Comparison of ENCODE assay signal across 17 mouse cellular contexts in genomic region chr3:85786501-85786900, GRCm38 (mm10). TPM values are rescaled to one million over a fixed set of nuclear protein-coding genes. Genes with fewer than 3 reads are reported as not detected.
DNase-seq lines count a peak whose midpoint lies in the region; TF ChIP-seq lines count a peak whose summit lies in the region.
"Had no signal": no experiment of that assay in that cellular context is flagged by ENCODE, and none has a peak within 500 bp of the region (broad histone marks: within the 10 kb centered on the region; RNA-seq: fewer than 3 reads in every experiment).

No protein-coding gene starts in this region.

- H3K27ac ChIP-seq in hindbrain, embryonic 10.5 days = no peak overlapping the region
- H3K27ac ChIP-seq: embryonic facial prominence, embryonic 13.5 days; heart, embryonic 13.5 days; hindbrain, embryonic 12.5 days had no signal

- H3K27me3 ChIP-seq in hindbrain, embryonic 10.5 days (ENCODE audit: insufficient read depth, poor library complexity, severe bottlenecking) = no peaks in the 10 kb centered on the region
- H3K27me3 ChIP-seq: embryonic facial prominence, embryonic 13.5 days; heart, embryonic 13.5 days; hindbrain, embryonic 12.5 days had no signal

- DNase-seq in adrenal gland, postnatal 25 days = peak; percentile 7
- DNase-seq in adrenal gland, adult 2 months = no peak
- peak; percentile 17 for DNase-seq in kidney, adult 11 months
- DNase-seq in kidney, adult 18-20 months = no peak
- DNase-seq in kidney, postnatal 14 days = peak; percentile 35
- no peak for DNase-seq in kidney, adult 9 months
- DNase-seq in brain, embryonic 14.5 days (ENCODE audit: low read depth) = peak; percentile 54
- no peak for DNase-seq in hindbrain, embryonic 10.5 days (ENCODE audit: low spot score)
- DNase-seq: cerebellum, adult 18-20 months; cerebellum, adult 9-11 months; cerebellum, postnatal 36 days; gastrocnemius, postnatal 14 days; heart, postnatal 36 days had no signal

- WGBS in hindbrain, embryonic 10.5 days = 81% methylated on average over 8 of the region's 8 CpGs

- no peak for TF ChIP-seq CTCF in brain, embryonic 14.5 days (IDR thresholded peaks at IDR 0.05; ENCODE audit: borderline replicate concordance, extremely low read depth, insufficient read depth, insufficient read length)

- no peak for TF ChIP-seq POLR2A in brain, embryonic 14.5 days (IDR thresholded peaks at IDR 0.05; ENCODE audit: borderline replicate concordance, extremely low read depth, insufficient read depth, insufficient read length, poor library complexity, severe bottlenecking)

- no peak overlapping the region for H3K4me3 ChIP-seq in hindbrain, embryonic 10.5 days
- H3K4me3 ChIP-seq: embryonic facial prominence, embryonic 13.5 days; heart, embryonic 13.5 days; hindbrain, embryonic 12.5 days had no signal

- no peaks in the 10 kb centered on the region for H3K36me3 ChIP-seq in hindbrain, embryonic 10.5 days
- H3K36me3 ChIP-seq: embryonic facial prominence, embryonic 13.5 days; heart, embryonic 13.5 days; hindbrain, embryonic 12.5 days had no signal

- H3K9me3 ChIP-seq in hindbrain, embryonic 10.5 days = no peaks in the 10 kb centered on the region
- H3K9me3 ChIP-seq: embryonic facial prominence, embryonic 13.5 days; heart, embryonic 13.5 days; hindbrain, embryonic 12.5 days had no signal

- 0 out of 2 replicates have a peak, but pooled peaks cover 3% of the 10 kb centered on the region for H3K4me1 ChIP-seq in hindbrain, embryonic 10.5 days (replicated peaks)
- H3K4me1 ChIP-seq: embryonic facial prominence, embryonic 13.5 days; heart, embryonic 13.5 days; hindbrain, embryonic 12.5 days had no signal

RNA-seq across cellular contexts. Expression of gene Fam160a1, which starts 30.6 kb away (rescaled TPM):
- 5.8 and 9.2 TPM in 2 replicates for total RNA-seq in adrenal gland, postnatal 25 days (2021)
- total RNA-seq in adrenal gland, adult 2 months (2021) = 1 to 10 TPM; 8.9 to 9.3 TPM
- polyA plus RNA-seq in adrenal gland, adult 2 months (2012; rRNA removed) = 4.5 TPM in 2 replicates
- 0.49 and 0.53 TPM in 2 replicates for polyA plus RNA-seq in brain, embryonic 14.5 days (2012; rRNA removed)
- polyA plus RNA-seq in hindbrain, embryonic 10.5 days (2016; fragmentation: Nextera tagmentation; extraction: Ambion mirVana) = 0.64 and 1.1 TPM in 2 replicates
- total RNA-seq: MEL had no signal

Comparison
In these comparisons a context has a peak if more than half of its experiments do, and no peak if none do; other contexts are left out.
1. DNase-seq: peak in adrenal gland, postnatal 25 days (single experiment), kidney, adult 11 months (single experiment), kidney, postnatal 14 days (single experiment) and brain, embryonic 14.5 days (single experiment); none in adrenal gland, adult 2 months (single experiment), kidney, adult 18-20 months (single experiment), kidney, adult 9 months (single experiment) and hindbrain, embryonic 10.5 days (single experiment).